Mouse (Mus musculus): ENCODE data around the gene Apbb1ip. TPM values are rescaled to one million over a fixed set of nuclear protein-coding genes. Genes with fewer than 3 reads are reported as not detected.
A peak's percentile ranks its signal among the peaks of the same experiment; 100 is the strongest.

Apbb1ip gene
- total RNA-seq (2021) = 1 to 10 TPM; 5.4 to 6.2 TPM

GRCm38 (mm10) chr2:22773549-22774180, at the start of gene Apbb1ip:
Gene Apbb1ip (plus strand): TSS chr2:22774094.
- DNase-seq (ENCODE audit: extremely low spot score in 1 of 2, low spot score in 1 of 2) = no peak

DNA sequence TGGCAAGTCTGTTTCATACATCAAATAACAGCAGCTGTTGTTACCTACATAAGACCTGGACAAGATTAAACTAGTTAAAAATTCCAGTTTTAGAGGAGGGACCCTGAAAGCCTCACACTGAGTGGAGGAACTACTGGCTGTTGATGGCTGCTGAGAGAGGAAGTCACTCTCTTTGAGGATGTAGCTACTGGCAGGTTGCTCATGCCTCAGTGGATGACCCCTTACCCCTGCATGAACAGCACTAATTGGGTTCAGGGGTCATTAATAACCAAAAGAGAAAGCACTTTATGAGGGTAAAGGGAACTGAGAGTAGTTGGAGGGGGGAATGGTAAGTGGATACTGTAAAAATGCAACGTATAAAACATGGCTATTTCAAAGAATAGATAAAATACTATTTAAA, 46.8 kb upstream of the Apbb1ip start:
- no peak for DNase-seq (ENCODE audit: extremely low spot score in 1 of 2, low spot score in 1 of 2)

GRCm38 (mm10) chr2:22736134-22736533, 37.8 kb upstream of the Apbb1ip start:
- DNase-seq (ENCODE audit: extremely low spot score in 1 of 2, low spot score in 1 of 2) = no peak

- no peak for DNase-seq (ENCODE audit: extremely low spot score in 1 of 2, low spot score in 1 of 2)
Observed at GRCm38 (mm10) chr2:22739369-22739768, 34.5 kb upstream of the Apbb1ip start.

DNA sequence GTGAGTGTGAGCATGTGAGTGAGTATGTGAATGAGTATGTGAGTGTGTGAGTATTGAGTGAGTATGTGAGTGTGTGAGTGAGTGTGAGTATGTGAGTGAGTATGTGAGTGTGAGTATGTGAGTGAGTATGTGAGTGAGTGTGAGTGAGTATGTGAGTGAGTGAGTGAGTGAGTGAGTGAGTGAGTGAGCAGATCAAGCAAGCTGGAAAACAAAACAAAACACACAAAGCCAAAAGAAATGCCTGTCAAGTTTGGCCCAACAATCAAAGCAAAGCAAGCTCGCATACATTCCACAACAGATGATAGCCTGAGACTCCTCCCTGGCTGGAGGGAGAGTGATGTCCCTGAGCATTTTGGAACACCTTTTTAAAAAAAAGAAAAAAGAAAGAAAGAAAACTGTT, 33.5 kb upstream of the Apbb1ip start:
- no peak for DNase-seq (ENCODE audit: extremely low spot score in 1 of 2, low spot score in 1 of 2)

DNA sequence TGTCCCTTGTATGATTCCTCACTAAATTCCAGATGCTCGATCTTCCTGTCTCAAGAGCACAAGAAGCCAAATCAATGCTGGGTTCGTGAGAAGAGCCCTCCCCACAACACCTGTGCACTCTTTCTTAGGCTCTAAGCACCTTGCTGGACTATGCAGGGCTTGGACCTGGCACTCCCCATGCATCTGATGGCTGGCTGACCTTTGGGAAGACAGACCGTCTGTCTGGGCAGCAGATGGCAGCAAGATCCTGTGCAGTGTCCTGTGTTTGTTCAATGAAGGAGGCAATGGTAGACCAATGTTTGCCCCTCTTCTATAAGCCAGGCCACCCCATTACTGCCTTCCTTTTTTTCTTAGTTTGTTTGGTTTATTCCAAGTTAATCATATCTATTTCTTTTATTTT, 32.7 kb upstream of the Apbb1ip start:
- no peak for DNase-seq (ENCODE audit: extremely low spot score in 1 of 2, low spot score in 1 of 2)

DNA sequence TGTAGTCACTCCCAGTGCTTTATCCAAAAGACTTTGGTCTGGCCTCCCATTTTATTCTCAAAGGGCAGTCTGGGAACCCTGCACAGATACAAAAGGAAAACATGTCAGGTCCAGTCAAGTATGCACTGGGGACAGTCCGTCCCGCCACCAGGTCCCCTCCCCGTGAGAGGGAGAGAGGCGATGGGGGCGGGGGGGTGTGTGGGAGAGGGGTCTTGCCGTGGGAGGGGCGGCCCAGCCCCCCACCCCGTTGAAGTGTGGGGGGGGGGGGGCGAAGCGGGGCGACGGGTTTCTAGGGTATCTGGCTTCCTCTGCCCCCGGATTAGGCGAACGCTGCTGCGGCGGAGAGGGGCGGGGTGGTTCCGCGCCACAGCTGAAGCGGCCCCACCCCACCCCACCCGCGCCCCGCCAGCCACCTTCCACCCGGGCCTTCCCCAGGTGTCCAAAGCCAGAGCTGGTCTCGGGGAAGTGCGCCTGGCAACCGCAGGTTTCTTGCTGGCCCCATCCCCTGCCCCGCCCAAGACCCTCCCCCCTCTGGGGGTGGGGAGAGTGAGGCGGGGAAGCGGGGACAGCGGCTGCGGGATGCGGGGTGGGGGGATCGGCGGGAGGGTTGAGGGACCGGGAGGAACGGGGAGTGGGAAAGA, 29.7 kb upstream of the Apbb1ip start:
- DNase-seq (ENCODE audit: extremely low spot score in 1 of 2, low spot score in 1 of 2) = no peak

GRCm38 (mm10) chr2:22744876-22745275, 29.0 kb upstream of the Apbb1ip start:
- DNase-seq (ENCODE audit: extremely low spot score in 1 of 2, low spot score in 1 of 2) = no peak

GRCm38 (mm10) chr2:22746785-22747184, 27.1 kb upstream of the Apbb1ip start:
- no peak for DNase-seq (ENCODE audit: extremely low spot score in 1 of 2, low spot score in 1 of 2)

- no peak for DNase-seq (ENCODE audit: extremely low spot score in 1 of 2, low spot score in 1 of 2)
Observed at GRCm38 (mm10) chr2:22747941-22748340, 26.0 kb upstream of the Apbb1ip start.

GRCm38 (mm10) chr2:22749761-22750160, 24.1 kb upstream of the Apbb1ip start:
- no peak for DNase-seq (ENCODE audit: extremely low spot score in 1 of 2, low spot score in 1 of 2)

DNA sequence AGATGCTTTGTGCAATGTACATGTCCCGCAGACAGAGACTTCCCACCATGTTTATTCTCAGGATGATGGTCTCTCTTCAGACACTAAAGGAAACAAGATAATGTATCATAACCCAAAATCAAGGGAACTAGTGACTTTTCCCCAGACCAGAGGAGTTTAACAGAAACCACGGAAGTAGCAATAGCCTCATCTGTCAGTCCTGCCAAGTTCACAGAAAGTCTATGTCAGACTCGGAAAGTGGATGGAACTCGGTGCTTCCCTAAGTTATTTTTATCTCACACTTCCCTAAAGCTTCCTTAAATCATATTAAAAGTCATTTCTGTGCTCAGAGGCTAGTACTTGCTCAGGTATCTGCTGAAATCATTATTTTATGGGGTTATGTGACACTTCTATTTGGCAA, 21.4 kb upstream of the Apbb1ip start:
- no peak for DNase-seq (ENCODE audit: extremely low spot score in 1 of 2, low spot score in 1 of 2)

DNA sequence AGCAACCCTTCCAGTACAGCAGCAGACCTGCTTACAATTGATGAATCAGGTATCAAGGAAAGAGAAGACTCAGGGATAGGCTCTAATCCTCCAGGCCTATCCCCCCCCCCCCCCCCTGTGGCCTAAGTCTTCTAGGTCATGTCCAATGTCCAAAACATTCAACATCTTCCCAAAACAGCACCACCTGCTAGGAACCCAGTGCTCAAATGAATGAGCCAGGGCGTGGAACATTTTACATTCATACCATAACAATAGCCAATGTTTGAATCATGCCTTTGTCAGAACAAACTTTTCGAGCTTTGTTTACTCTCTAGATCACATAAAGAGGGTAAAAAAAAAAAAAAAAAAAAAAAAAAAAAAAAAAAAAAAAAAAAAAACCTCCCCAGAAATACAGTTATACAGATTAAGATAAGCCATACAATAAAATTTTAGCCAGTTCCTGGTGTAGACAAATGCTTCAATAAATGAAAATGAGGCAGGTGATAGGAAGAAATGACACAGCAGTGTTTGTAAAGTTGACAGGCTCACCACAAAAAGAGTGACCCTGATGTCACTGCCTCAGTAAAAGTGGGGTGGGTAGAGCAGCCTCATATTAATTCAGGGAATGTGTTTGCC, 20.3 kb upstream of the Apbb1ip start:
- DNase-seq (ENCODE audit: extremely low spot score in 1 of 2, low spot score in 1 of 2) = no peak

GRCm38 (mm10) chr2:22754222-22754824, 19.6 kb upstream of the Apbb1ip start:
- no peak for DNase-seq (ENCODE audit: extremely low spot score in 1 of 2, low spot score in 1 of 2)

- no peak for DNase-seq (ENCODE audit: extremely low spot score in 1 of 2, low spot score in 1 of 2)
Observed at GRCm38 (mm10) chr2:22755561-22755960, 18.3 kb upstream of the Apbb1ip start.

- peak; percentile 25 to 78 for DNase-seq (ENCODE audit: extremely low spot score in 1 of 2, low spot score in 1 of 2)
Observed at GRCm38 (mm10) chr2:22758310-22758972, 15.5 kb upstream of the Apbb1ip start.

GRCm38 (mm10) chr2:22760452-22760851, 13.4 kb upstream of the Apbb1ip start:
- DNase-seq (ENCODE audit: extremely low spot score in 1 of 2, low spot score in 1 of 2) = no peak

DNA sequence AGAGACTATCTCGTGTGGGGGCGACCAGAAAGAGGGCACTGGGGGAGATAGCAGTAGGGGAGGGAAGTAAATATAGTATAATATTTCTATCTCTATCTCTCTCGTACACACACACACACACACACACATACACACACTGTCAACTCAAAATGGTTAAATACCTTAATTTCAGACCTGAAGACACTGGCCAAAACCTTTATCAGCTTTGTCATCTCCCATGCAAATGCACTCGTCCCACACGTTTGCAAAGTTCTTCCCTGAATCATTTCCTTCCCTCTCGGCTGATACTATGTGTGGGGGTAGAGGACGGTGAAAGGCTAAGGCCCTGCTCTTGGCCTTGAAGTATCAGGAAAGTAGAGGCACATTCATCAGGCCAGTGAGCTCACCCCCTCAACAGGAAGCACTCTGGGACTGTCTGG, 12.8 kb upstream of the Apbb1ip start:
- DNase-seq (ENCODE audit: extremely low spot score in 1 of 2, low spot score in 1 of 2) = no peak

DNA sequence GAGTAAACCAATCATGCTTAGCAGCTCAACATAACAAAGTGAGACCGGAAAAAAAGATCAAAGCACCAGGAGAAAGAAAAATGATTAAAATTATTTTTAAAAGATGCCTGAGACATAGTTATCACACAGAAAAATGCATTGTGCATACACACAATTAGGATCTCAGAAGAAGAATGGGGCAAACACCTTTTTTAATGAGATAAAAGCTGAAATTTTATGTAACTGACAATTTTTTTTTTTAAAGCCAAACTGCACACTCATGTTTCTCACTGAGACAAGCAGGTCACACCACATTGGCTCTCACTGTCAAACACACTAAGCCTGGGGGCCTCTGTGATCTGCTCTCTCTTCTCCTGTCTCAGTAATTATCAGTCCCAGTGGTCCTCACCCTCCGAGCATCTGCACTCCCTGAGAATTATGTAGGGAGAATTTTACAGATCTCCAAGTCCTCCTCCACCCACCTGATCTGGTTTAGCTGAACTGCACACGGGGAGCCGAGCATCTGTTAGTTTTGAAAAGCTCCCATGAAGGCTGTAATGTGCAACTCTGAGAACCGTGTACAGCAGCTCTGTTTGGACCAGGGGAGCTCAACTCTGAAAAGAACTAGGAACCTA, 9.0 kb upstream of the Apbb1ip start:
- peak in 1 of 2 experiments; percentile 28 for DNase-seq (ENCODE audit: extremely low spot score in 1 of 2, low spot score in 1 of 2)

GRCm38 (mm10) chr2:22771311-22771710, 2.6 kb upstream of the Apbb1ip start:
- no peak for DNase-seq (ENCODE audit: extremely low spot score in 1 of 2, low spot score in 1 of 2)

Data from layer of hippocampus, postnatal 25 days (tissue).